Mouse (Mus musculus) limb, embryonic 11.5 days (tissue): ENCODE results near the gene Gpr4. TPM values are rescaled to one million over a fixed set of nuclear protein-coding genes. Genes with fewer than 3 reads are reported as not detected.

Experiments
- ATAC-seq: fragments of 200-750 bp; cut with Nextera tagmentation; 2 replicates; pipeline ENCODE4 v1.8.0; 2017; ENCODE audit warnings: low read depth; ENCODE audit not compliant: insufficient number of reproducible peaks, low FRiP score, low TSS enrichment
- DNase-seq: peaks from one replicate; pipeline ENCODE4 v3.0.0-alpha.2; 2015; ENCODE audit warnings: low spot score
- H3K27ac ChIP-seq: fragments of 300-500 bp; sonication (generic); replicated peaks from 2 replicates; pipeline ENCODE4 v1.5.1; 2014; ENCODE audit warnings: low read depth, mild to moderate bottlenecking, low read length
- H3K27me3 ChIP-seq: fragments of 300-500 bp; sonication (generic); 2 replicates; pipeline ENCODE4 v1.6.1; 2014; ENCODE audit warnings: mild to moderate bottlenecking, low read length, mixed read lengths; ENCODE audit not compliant: control insufficient read depth, insufficient read depth
- H3K36me3 ChIP-seq: fragments of 300-500 bp; sonication (generic); 2 replicates; pipeline ENCODE4 v1.6.1; 2014; ENCODE audit warnings: mild to moderate bottlenecking, low read length, moderate library complexity, mixed read lengths; ENCODE audit not compliant: control insufficient read depth, insufficient read depth
- H3K4me1 ChIP-seq: fragments of 300-500 bp; sonication (generic); 2 replicates; pipeline ENCODE4 v1.6.1; 2014; ENCODE audit warnings: low read length, mixed read lengths; ENCODE audit not compliant: control insufficient read depth, insufficient read depth
- H3K4me2 ChIP-seq: fragments of 300-500 bp; sonication (generic); 2 replicates; pipeline ENCODE4 v1.6.1; 2014; ENCODE audit warnings: low read depth, mild to moderate bottlenecking, moderate library complexity; ENCODE audit not compliant: severe bottlenecking
- H3K4me3 ChIP-seq: fragments of 300-500 bp; sonication (generic); 2 replicates; pipeline ENCODE4 v1.5.1; 2014; ENCODE audit warnings: low read depth, low read length
- H3K9ac ChIP-seq: fragments of 300-500 bp; sonication (generic); 2 replicates; pipeline ENCODE4 v1.6.1; 2014; ENCODE audit warnings: mild to moderate bottlenecking, low read length
- H3K9me3 ChIP-seq: fragments of 300-500 bp; sonication (generic); 2 replicates; pipeline ENCODE4 v1.6.1; 2016; ENCODE audit warnings: low read length; ENCODE audit not compliant: control insufficient read depth
- WGBS: fragments of 180-500 bp; shearing (Covaris S2); extraction: QIAGEN DNeasy Blood & Tissue Kit; methylation state at CpG from one replicate; pipeline ENCODE4 v1.1.7; 2014; 5-methylcytosine and 5-hydroxymethylcytosine counted together
- polyA plus RNA-seq: library from polyadenylated mRNA; unstranded; fragments of >200 nt; fragmentation: Nextera tagmentation; extraction: Ambion mirVana; gene quantifications from 2 replicates; pipeline ENCODE4 v1.2.1, GENCODE M21; 2014

Gene Gpr4
- polyA plus RNA-seq, 1 experiment from 2014 or later: 10.5 TPM

DNA sequence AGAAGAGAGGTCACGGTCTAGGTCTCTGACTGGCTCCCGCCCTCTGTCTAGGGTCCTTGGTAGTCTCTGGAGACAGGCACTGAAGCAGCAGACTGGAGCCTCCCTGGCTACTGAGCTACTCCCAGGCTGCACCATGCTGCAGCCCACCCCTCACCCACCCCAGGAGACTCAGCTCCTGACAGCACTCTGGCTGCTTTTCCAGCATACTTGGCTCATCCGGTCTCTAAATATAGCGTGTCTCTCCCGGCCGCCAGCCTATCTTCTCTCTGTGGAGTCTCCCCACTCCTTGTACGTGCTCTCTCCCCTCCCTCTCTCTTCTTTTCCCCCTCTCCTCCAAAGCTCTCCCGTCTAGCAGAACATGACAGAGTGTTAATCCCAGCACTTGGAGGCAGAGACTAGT lies 42.2 kb upstream of the Gpr4 start:
- Histone ChIP-seq H3K4me2 (no peak overlapping the region), H3K27ac (no peak overlapping the region), H3K9me3 (no peaks in the 10 kb centered on the region), H3K27me3 (peaks cover 4% of the 10 kb centered on the region; the same call in 1 of the 2 replicates), H3K4me3 (no peak overlapping the region), H3K9ac (no peak overlapping the region), H3K36me3 (no peaks in the 10 kb centered on the region), H3K4me1 (0 out of 2 replicates have a peak, but pooled peaks cover 2% of the 10 kb centered on the region)
- no peak for ATAC-seq
- DNase-seq: no peak
- WGBS: 75% methylated on average over 8 of the region's 8 CpGs

DNA sequence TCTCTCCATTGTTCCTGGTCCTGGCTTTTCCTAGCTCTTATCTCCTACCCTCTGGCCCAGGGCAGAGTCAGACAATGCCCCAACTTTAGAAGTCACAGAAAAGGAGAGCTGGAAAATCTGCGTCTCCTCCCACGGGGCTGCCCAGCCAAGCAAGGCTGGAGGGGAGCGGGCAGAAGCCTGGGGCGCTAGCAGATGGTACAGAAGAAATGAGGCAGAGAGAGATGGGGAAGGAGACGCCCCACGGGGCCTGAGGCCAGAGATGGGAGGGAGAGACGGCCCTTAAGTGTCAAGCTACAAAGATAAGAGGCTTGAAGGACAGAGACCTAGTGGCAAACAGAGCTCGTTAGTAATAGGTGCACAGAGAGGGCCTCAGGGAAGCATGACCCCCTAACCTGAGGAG lies 40.5 kb upstream of the Gpr4 start:
- Histone ChIP-seq H3K4me1 (0 out of 2 replicates have a peak, but pooled peaks cover 2% of the 10 kb centered on the region), H3K36me3 (no peaks in the 10 kb centered on the region), H3K27ac (no peak overlapping the region), H3K9ac (no peak overlapping the region), H3K9me3 (no peaks in the 10 kb centered on the region), H3K4me2 (no peak overlapping the region), H3K27me3 (peaks cover 16% of the 10 kb centered on the region), H3K4me3 (no peak overlapping the region)
- 56% methylated on average over 8 of the region's 8 CpGs for WGBS
- ATAC-seq (no peak), DNase-seq (no peak)

DNA sequence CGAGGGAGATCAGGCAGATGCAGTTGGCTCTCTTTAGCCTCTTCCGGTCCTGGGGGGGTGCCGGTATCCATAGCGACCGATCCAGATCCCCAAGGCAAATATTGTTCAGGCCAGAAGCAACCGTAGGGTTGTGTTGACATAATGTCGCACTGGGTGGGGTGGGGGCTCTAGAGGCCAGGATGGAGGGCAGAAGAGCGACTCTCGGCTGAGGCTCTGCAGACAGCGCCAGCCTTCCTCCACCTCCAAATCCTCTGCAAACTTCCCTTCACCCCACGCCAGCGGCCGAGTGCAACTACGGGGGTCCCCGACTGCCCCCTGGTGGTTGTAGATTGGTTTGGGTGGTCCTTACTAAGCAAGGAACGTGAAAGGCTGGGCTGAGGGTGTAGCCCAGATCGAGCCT lies 39.5 kb upstream of the Gpr4 start:
- no peak; the same call in 1 of the 2 replicates for ATAC-seq
- no peaks in the 10 kb centered on the region for H3K9me3 ChIP-seq
- H3K9ac ChIP-seq: no peak overlapping the region
- H3K27me3 ChIP-seq: peaks cover 26% of the 10 kb centered on the region
- no peak overlapping the region for H3K27ac ChIP-seq
- peak overlapping the region; percentile 49 for H3K4me2 ChIP-seq
- 0 out of 2 replicates have a peak, but pooled peaks cover 2% of the 10 kb centered on the region for H3K4me1 ChIP-seq
- H3K36me3 ChIP-seq: no peaks in the 10 kb centered on the region
- peak; percentile 95 for DNase-seq
- H3K4me3 ChIP-seq: peak overlapping the region; percentile 20; the same call in 1 of the 2 replicates
- WGBS: 6% methylated on average over 17 of the region's 17 CpGs

DNA sequence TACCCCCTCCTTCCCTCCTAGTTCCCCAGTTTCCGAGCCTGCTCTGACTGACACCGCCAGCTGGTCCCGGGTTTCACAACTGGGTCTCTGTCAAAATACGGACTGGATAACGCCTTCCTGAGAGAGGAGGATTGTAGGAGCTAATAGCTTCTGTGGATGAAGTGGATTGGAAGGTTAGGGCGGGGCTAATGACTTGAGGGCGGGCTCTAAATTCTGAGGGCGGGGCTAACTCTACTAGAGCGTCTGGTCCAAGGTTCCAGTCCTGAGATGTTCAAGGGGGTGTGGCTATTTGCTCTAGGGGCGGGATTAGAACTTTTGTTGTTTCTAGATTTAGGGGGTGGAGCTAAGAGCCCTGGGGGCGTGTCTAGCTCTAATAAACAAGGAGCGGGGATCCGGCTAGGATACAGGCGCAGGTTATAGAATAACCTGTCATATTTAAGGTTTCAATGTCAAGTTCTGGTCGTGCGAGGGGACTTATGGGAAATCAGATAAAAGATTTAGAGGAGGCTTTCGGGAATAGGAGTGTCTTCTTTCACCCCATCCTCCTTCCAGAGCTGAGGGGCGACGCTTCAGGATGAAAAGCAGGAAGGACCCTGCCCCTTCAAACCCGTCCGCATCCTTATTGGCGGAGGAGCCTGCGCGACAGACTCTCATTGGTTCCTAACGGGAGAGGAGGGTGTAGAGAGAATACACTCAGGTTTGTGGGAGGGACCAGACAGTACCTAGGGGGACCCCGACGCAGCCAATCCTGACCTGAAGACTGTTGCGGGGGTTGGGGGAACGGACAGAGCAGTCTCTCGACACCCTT lies 36.4 kb upstream of the Gpr4 start, which contains the start of gene Eml2:
Eml2 (plus strand) TSS at position 714 of the 808 bp plus-strand sequence.
- ATAC-seq (peak; percentile 52), DNase-seq (peak; percentile 49)
- Histone ChIP-seq H3K4me2 (peak within 1 kb of the TSS; percentile 39), H3K4me1 (peaks cover 5% of the 10 kb centered on the region; the same call in 1 of the 2 replicates), H3K9ac (no peak within 1 kb of the TSS), H3K36me3 (no peaks in the 10 kb centered on the region), H3K9me3 (no peaks in the 10 kb centered on the region), H3K27me3 (peaks cover 51% of the 10 kb centered on the region), H3K27ac (no peak within 1 kb of the TSS), H3K4me3 (peak within 1 kb of the TSS; percentile 5; the same call in 1 of the 2 replicates)
- under 1% methylated on average over 30 of the region's 30 CpGs for WGBS

DNA sequence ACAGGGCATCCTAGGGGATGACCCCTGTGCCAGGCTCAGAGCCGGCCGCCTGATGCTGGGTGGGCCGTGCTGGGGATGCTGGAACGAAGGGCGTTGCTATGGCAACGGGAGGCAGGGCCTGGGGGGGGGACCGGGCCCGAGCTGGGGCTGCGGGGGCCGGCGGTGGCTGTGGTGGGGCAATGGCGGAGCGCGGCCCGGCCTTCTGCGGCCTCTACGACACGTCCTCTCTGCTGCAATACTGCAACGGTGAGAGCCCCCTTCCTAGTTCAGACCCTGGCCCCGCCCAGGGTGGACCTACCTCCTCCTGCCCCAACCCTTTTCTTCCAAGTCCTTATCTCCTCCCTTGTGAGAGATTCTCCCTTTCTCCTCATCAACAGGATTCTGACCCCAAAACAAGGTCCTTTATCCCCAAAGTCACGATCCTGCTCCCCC lies 35.8 kb upstream of the Gpr4 start:
- DNase-seq (no peak), ATAC-seq (no peak)
- H3K4me1 ChIP-seq: peaks cover 5% of the 10 kb centered on the region; the same call in 1 of the 2 replicates

DNA sequence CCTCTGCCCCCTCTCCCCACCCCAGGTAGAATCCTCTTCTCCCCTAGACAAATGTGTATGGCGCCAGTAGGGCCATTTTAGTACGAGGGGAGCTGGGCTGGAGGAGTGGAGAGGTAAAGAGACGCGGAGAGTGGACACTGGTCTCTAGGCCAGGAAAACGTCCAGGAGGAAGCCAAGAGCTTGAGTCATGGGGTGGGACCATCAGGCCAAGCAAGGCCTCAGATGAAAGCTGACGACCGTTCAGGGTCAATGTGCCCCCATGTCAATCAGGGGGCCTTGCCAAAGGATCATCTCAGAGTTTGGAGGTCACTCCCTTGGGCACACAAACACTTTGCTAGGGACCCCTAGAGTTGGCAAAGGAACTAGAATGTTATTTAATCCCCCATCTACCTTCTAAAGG lies 35.1 kb upstream of the Gpr4 start:
- Histone ChIP-seq H3K4me2 (no peak overlapping the region), H3K4me1 (peaks cover 8% of the 10 kb centered on the region; the same call in 1 of the 2 replicates), H3K27me3 (peaks cover 51% of the 10 kb centered on the region), H3K9ac (no peak overlapping the region), H3K36me3 (no peaks in the 10 kb centered on the region), H3K27ac (no peak overlapping the region), H3K4me3 (no peak overlapping the region), H3K9me3 (no peaks in the 10 kb centered on the region)
- no peak for ATAC-seq
- DNase-seq: no peak
- 72% methylated on average over 7 of the region's 7 CpGs for WGBS

More for the DNA sequence above, 35.8 kb upstream of the Gpr4 start:
- WGBS: 5% methylated on average over 21 of the region's 21 CpGs
- Histone ChIP-seq H3K9me3 (no peaks in the 10 kb centered on the region), H3K9ac (no peak overlapping the region), H3K27ac (no peak overlapping the region), H3K27me3 (peaks cover 51% of the 10 kb centered on the region), H3K4me3 (peak overlapping the region; percentile 5; the same call in 1 of the 2 replicates), H3K36me3 (no peaks in the 10 kb centered on the region), H3K4me2 (peak overlapping the region; percentile 39)

DNA sequence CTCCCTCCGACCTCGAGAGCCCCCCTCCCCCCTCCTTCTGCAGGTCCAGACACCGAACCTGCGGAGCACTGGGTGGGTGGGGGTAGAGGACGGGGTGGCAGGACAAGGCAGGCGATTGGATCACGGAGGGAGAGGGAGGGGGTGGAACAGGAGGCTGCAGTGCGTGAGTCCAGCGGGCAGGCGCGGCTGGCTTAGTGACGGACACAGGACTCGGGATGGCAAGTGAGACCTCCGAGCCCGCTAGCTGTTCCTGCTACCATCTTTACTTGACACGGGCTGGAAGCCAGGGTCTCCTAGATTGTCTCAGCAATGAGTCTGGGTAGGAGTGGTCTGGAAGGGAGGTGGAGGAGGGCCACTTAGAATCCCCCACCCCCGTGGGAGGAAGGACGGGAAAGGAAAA lies 34.3 kb upstream of the Gpr4 start:
- H3K4me1 ChIP-seq: peaks cover 10% of the 10 kb centered on the region; the same call in 1 of the 2 replicates
- peaks cover 51% of the 10 kb centered on the region for H3K27me3 ChIP-seq
- DNase-seq: no peak
- no peaks in the 10 kb centered on the region for H3K9me3 ChIP-seq
- no peak overlapping the region for H3K4me2 ChIP-seq
- H3K36me3 ChIP-seq: no peaks in the 10 kb centered on the region
- no peak overlapping the region for H3K9ac ChIP-seq
- H3K4me3 ChIP-seq: no peak overlapping the region
- no peak overlapping the region for H3K27ac ChIP-seq
- ATAC-seq: no peak
- WGBS: 6% methylated on average over 18 of the region's 18 CpGs

DNA sequence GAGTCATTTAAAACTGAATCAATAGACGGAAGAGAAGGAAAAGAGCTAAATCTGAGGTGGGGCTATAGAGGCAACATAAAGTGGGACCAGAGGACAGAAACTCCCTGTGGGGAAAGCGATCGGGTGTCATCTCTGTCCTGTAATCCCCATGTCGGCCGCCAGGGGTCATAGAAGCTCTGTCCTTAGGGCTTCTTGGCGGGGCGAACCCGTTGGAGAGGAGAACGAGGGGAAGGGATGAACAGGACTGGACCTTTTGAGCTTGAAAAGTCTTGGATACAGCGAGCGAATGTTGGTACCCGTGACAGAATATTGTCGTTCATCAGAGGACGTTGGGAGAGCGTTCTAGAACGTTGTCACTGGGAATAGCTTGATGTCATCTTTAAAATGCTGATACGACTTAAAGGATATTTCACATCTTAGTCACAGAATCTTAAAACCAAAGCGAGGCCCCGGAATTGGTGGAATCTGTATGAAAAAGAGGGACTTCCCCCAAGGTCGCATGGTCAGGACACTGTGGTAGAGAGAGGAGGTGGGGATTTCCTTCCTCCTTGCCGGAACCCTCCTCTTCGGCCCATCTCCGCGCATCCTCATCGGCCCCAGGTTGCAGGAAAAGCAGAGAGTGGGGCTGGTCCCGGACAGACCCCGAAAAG lies 33.8 kb upstream of the Gpr4 start:
- no peak for ATAC-seq
- Histone ChIP-seq H3K27ac (no peak overlapping the region), H3K9me3 (no peaks in the 10 kb centered on the region), H3K4me1 (peaks cover 10% of the 10 kb centered on the region; the same call in 1 of the 2 replicates), H3K4me2 (peak overlapping the region; percentile 42), H3K4me3 (peak overlapping the region; percentile 17; the same call in 1 of the 2 replicates), H3K9ac (no peak overlapping the region), H3K36me3 (no peaks in the 10 kb centered on the region), H3K27me3 (peaks cover 51% of the 10 kb centered on the region)
- WGBS: 7% methylated on average over 27 of the region's 27 CpGs
- DNase-seq: peak; percentile 84
